Mouse (Mus musculus) frontal cortex, adult (tissue): ENCODE measurements around the gene 1700067K01Rik.
"Not testable (repeated sequence)": the region's sequence is repeated elsewhere in the genome, so short reads cannot be mapped to it uniquely, and the experiment has no call there.

Experiments
- ATAC-seq: cut with Nextera tagmentation; 2 replicates; pipeline ENCODE4 v1.9.2; 2017; ENCODE audit warnings: mild to moderate bottlenecking, moderate library complexity, mixed read lengths; ENCODE audit not compliant: low TSS enrichment

1700067K01Rik gene

GRCm38 (mm10) chr8:83982449-83982848 lies 18.9 kb upstream of the 1700067K01Rik start:
- no peak for ATAC-seq

GRCm38 (mm10) chr8:83983222-83983621 lies 18.1 kb upstream of the 1700067K01Rik start:
- ATAC-seq, result not testable (repeated sequence)

GRCm38 (mm10) chr8:83989243-83989642 lies 12.1 kb upstream of the 1700067K01Rik start:
- no peak for ATAC-seq

- ATAC-seq, result no peak
Measured at GRCm38 (mm10) chr8:83990170-83990569, 11.1 kb upstream of the 1700067K01Rik start.

- no peak for ATAC-seq
Measured at GRCm38 (mm10) chr8:83992488-83992887, 8.8 kb upstream of the 1700067K01Rik start.

- ATAC-seq, result no peak
Measured at GRCm38 (mm10) chr8:83994030-83994429, 7.3 kb upstream of the 1700067K01Rik start.

GRCm38 (mm10) chr8:83995973-83996372 lies 5.3 kb upstream of the 1700067K01Rik start:
- no peak for ATAC-seq

GRCm38 (mm10) chr8:83996567-83997505 lies 4.5 kb upstream of the 1700067K01Rik start:
- peak; percentile 34 for ATAC-seq

GRCm38 (mm10) chr8:83997511-83998141 lies 3.7 kb upstream of the 1700067K01Rik start, which contains the start of gene Samd1:
TSS of gene Samd1 (plus strand) at chr8:83997672.
- peak; percentile 20; the same call in 1 of the 2 replicates for ATAC-seq

GRCm38 (mm10) chr8:83998231-83999056 lies 2.9 kb upstream of the 1700067K01Rik start:
- peak; percentile 36 for ATAC-seq

- ATAC-seq, result no peak
Measured at GRCm38 (mm10) chr8:83999057-83999705, 2.1 kb upstream of the 1700067K01Rik start.

- no peak for ATAC-seq
Measured at GRCm38 (mm10) chr8:83999825-84000224, 1.5 kb upstream of the 1700067K01Rik start.

- ATAC-seq, result no peak
Measured at GRCm38 (mm10) chr8:84002957-84003611, 1.8 kb downstream of the 1700067K01Rik start.

- no peak for ATAC-seq
Measured at GRCm38 (mm10) chr8:84003612-84004246, 2.4 kb downstream of the 1700067K01Rik start.

- ATAC-seq, result peak; percentile 93
Measured at GRCm38 (mm10) chr8:84004533-84005201, 3.4 kb downstream of the 1700067K01Rik start.

- ATAC-seq, result not testable (repeated sequence)
Measured at GRCm38 (mm10) chr8:84005502-84005901, 4.2 kb downstream of the 1700067K01Rik start.

- ATAC-seq, result no peak
Measured at GRCm38 (mm10) chr8:84008362-84008761, 7.1 kb downstream of the 1700067K01Rik start.

GRCm38 (mm10) chr8:84009876-84010275 lies 8.6 kb downstream of the 1700067K01Rik start:
- peak; percentile 71 for ATAC-seq
